Mouse (Mus musculus) testis, adult 2 months (tissue): ENCODE measurements around the gene Cadps2. TPM values are rescaled to one million over a fixed set of nuclear protein-coding genes. Genes with fewer than 3 reads are reported as not detected.

Source experiments
- H3K27ac ChIP-seq: fragments of 200-500 bp; 2 replicates; pipeline ENCODE4 v1.5.1; 2012; ENCODE audit warnings: low read depth, low read length; ENCODE audit not compliant: control insufficient read depth, insufficient read depth
- H3K27me3 ChIP-seq: fragments of 200-500 bp; 2 replicates; pipeline ENCODE4 v1.6.1; 2012; ENCODE audit warnings: mild to moderate bottlenecking, low read length, moderate library complexity; ENCODE audit not compliant: control insufficient read depth, insufficient read depth
- H3K36me3 ChIP-seq: fragments of 200-500 bp; 2 replicates; pipeline ENCODE4 v1.6.1; 2012; ENCODE audit warnings: mild to moderate bottlenecking, low read length; ENCODE audit not compliant: control insufficient read depth, insufficient read depth
- H3K4me1 ChIP-seq: fragments of 200-500 bp; 2 replicates; pipeline ENCODE4 v1.6.1; 2012; ENCODE audit warnings: low read length; ENCODE audit not compliant: control insufficient read depth, insufficient read depth
- H3K4me3 ChIP-seq: fragments of 200-500 bp; 2 replicates; pipeline ENCODE4 v1.5.1; 2012; ENCODE audit warnings: low read depth, mild to moderate bottlenecking, low read length, moderate library complexity, mixed read lengths; ENCODE audit not compliant: control insufficient read depth
- CTCF ChIP-seq: fragments of 200-500 bp; IDR thresholded peaks from 2 replicates; pipeline ENCODE4 v1.5.1; 2012; ENCODE audit warnings: low read depth, mild to moderate bottlenecking, inconsistent platforms, low read length, moderate library complexity; ENCODE audit not compliant: control insufficient read depth, insufficient read depth, insufficient replicate concordance
- POLR2A ChIP-seq: fragments of 200-500 bp; IDR thresholded peaks from 2 replicates; pipeline ENCODE4 v1.6.1; 2012; ENCODE audit warnings: low read depth, mild to moderate bottlenecking, inconsistent platforms, low read length, moderate library complexity; ENCODE audit not compliant: control insufficient read depth
- polyA plus RNA-seq: library from polyadenylated mRNA; depleted of rRNA; stranded (reverse); fragments of >200 nt; gene quantifications from 2 replicates; pipeline ENCODE4 v1.2.3, GENCODE M21; 2012

Cadps2 gene
- polyA plus RNA-seq, 1 experiment: 0.77 TPM

DNA sequence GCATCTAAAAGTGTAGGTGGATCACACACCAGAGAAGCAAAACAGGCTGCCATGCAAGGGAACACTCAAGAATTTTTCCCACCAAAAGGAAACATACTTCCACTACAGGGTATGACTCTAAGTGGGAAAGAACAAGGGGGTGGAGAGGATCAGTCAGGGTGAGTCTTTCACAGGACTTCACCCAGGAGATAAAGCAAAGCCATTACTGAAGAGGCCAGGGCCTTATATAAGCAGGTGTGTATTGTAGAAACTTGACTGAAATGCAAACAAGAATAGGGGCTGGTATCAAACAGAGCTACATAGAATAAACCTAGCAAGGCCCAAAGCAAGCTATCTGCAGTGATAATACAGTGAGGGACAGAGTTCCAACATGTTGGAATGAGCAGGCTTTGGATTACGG is 271.6 kb downstream of the Cadps2 start:
- no peaks in the 10 kb centered on the region for H3K4me1 ChIP-seq
- TF ChIP-seq CTCF: no peak
- H3K4me3 ChIP-seq: no peak overlapping the region
- H3K36me3 ChIP-seq: no peaks in the 10 kb centered on the region
- H3K27me3 ChIP-seq: no peaks in the 10 kb centered on the region
- no peak overlapping the region for H3K27ac ChIP-seq

DNA sequence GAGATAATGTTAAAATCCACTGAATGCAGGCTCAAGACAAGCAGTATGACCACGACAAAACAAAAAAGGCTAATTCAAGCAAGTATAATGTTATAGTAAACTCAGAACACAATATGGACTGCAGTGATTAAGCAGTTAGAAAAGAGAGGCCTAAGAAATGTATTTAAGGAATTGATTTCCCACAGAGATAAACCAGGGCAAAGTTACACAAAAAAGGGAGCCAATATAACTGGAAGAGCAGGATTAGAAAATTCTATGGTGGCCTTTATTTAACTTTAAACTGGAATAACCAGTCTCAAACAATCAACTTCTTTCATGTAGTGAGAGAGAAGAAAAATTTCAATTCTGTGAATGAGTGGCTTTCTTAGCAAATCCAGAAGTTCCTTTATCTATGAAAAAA is 289.3 kb downstream of the Cadps2 start:
- Histone ChIP-seq H3K4me1 (no peaks in the 10 kb centered on the region), H3K27me3 (no peaks in the 10 kb centered on the region), H3K36me3 (no peaks in the 10 kb centered on the region), H3K27ac (no peak overlapping the region), H3K4me3 (no peak overlapping the region)
- TF ChIP-seq CTCF: no peak
- no peak for TF ChIP-seq POLR2A

DNA sequence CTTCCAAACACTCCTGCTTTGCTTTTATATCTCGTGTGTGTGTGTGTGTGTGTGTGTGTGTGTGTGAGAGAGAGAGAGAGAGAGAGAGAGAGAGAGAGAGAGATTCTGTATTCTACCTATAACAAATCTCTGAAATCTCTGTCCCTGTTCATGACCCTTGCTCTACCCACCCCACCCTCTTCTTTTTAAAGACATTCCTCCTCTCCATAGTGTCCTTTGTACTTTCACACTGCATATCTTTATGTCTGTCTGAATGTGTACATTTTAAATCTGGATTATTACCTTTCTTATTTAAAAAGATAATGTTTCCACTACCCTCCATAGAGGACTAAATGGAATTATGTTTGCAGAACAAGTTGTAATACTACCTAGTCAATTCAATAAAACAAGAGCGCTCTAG is 315.5 kb downstream of the Cadps2 start:
- TF ChIP-seq POLR2A (no peak), CTCF (no peak)
- Histone ChIP-seq H3K4me3 (no peak overlapping the region), H3K36me3 (no peaks in the 10 kb centered on the region), H3K4me1 (no peaks in the 10 kb centered on the region), H3K27me3 (no peaks in the 10 kb centered on the region), H3K27ac (no peak overlapping the region)

DNA sequence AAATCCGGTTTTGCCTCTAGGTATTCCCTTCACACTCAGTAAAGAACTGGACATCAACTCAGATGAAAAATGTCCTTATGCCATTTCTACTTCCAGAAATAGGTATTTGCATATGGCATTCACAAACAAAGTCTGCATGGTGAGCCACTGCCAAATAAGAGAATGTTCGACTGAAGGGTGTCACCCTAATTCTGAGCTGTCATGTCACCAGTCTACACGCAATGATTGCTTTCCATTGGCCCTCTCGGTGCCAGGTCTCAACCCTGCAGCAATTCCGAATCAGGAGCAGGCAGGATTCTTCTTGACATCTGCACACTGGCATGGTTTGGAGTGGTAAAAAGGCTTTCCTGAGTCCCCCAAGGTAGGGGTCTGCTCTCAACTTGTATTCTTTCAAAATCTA is 316.7 kb downstream of the Cadps2 start:
- Histone ChIP-seq H3K36me3 (no peaks in the 10 kb centered on the region), H3K27ac (no peak overlapping the region), H3K4me3 (no peak overlapping the region), H3K4me1 (no peaks in the 10 kb centered on the region), H3K27me3 (no peaks in the 10 kb centered on the region)
- TF ChIP-seq POLR2A (no peak), CTCF (no peak)

DNA sequence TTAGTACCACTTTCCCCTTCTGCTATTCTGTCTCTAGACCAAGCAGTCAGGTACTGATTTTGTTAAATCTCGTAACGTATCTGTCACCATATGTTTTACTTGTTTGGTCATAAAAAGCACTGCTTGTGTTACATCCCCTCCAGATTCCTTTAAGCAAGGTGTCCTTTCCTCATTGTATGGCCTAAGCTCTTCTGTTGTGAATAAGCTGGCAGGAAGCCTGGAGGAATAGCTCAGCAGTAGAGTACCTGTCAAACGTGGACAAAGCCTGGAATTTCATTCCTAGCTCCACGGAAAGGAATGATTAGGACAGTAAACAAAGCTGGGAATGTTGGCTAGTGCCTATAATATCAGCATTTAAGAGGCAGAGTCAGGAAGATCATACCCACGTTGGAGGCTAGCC is 340.6 kb downstream of the Cadps2 start:
- Histone ChIP-seq H3K4me3 (no peak overlapping the region; the same call in 1 of the 2 replicates), H3K27me3 (no peaks in the 10 kb centered on the region), H3K36me3 (no peaks in the 10 kb centered on the region), H3K4me1 (no peaks in the 10 kb centered on the region), H3K27ac (no peak overlapping the region)
- TF ChIP-seq POLR2A (no peak), CTCF (no peak)

DNA sequence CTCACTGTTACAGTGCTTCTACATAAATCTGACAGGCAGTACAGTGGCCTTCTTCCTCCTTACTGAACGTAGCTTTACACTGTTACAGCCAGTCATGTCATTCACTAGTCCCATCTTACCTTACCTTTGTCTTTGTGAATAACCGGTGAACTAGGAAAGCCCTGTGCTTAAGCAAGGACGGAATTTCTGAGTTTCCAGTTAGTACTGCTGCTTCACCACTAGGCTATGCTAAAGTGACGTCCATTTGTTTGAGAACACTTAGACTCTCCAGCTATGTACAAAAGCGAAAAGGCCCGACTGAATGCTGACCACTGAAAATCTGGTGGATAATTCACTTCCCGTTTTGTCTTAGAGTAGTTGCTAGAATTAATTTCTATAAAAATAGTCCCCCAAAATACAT is 347.4 kb downstream of the Cadps2 start:
- no peak overlapping the region for H3K4me3 ChIP-seq
- no peak overlapping the region for H3K27ac ChIP-seq
- no peaks in the 10 kb centered on the region for H3K27me3 ChIP-seq
- no peaks in the 10 kb centered on the region for H3K4me1 ChIP-seq
- no peak for TF ChIP-seq POLR2A
- TF ChIP-seq CTCF: no peak
- H3K36me3 ChIP-seq: no peaks in the 10 kb centered on the region

DNA sequence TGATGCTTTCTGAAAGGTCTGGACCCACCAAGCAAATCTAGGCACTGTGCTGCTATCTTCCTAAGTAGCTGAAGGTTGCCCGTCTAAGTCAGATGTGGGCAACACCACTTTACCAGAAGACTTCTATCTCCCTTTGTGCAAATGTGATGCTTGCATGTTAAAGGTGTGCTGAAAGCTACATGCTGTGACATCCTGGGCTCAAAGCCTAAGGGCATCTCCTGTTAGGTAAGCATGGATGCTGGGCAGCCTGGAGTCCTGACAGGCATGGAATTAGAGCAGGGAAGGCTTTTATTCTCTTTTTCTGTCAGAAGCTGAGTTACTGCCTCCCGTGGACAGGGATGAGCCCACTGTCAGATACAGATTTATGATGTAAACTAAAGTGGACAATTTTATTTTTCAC is 348.8 kb downstream of the Cadps2 start:
- TF ChIP-seq CTCF (no peak), POLR2A (no peak)
- no peaks in the 10 kb centered on the region for H3K27me3 ChIP-seq
- no peaks in the 10 kb centered on the region for H3K36me3 ChIP-seq
- no peak overlapping the region for H3K27ac ChIP-seq
- no peak overlapping the region for H3K4me3 ChIP-seq
- no peaks in the 10 kb centered on the region for H3K4me1 ChIP-seq

DNA sequence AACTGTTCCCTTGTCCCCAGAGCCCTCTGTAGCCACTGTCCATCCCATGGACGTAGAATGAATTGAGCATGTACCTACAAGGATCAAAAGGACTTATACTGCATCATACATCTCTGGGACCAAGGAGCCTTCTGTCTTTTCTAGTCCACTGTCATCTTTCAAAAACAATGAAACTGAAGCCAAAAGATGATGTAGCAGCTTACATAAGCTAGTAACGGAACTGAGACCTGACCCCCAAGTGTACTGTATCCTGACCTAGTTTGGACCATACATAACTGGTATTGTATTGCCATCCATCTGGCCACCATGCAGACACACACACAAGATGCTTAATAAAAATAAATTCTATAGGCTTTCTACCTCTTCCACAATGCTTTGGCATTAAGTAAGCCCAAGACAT is 350.2 kb downstream of the Cadps2 start:
- H3K4me1 ChIP-seq: no peaks in the 10 kb centered on the region
- TF ChIP-seq CTCF: no peak
- no peak for TF ChIP-seq POLR2A

More for the DNA sequence above, 350.2 kb downstream of the Cadps2 start:
- H3K27me3 ChIP-seq: no peaks in the 10 kb centered on the region
- no peak overlapping the region for H3K4me3 ChIP-seq
- no peaks in the 10 kb centered on the region for H3K36me3 ChIP-seq
- no peak overlapping the region for H3K27ac ChIP-seq
